Mouse (Mus musculus): Measurements from ENCODE around the gene Nhp2. TPM values are rescaled to one million over a fixed set of nuclear protein-coding genes. Genes with fewer than 3 reads are reported as not detected.

Nhp2 gene
- total and polyA plus RNA-seq, 3 experiments, result 649 to 6,489 (median 739) TPM

Other genes starting within 250 kb of the Nhp2 start
- gene Phykpl, start 35.0 kb upstream of the Nhp2 start, total RNA-seq (2012; rRNA removed), result 17.2 and 22.7 TPM in 2 replicates
- gene Phykpl, start 35.0 kb upstream of the Nhp2 start, polyA plus RNA-seq (2012; ENCODE audit: insufficient read depth in 1 of 2, insufficient read length in 2 of 2, low read depth in 1 of 2, low replicate concordance in 2 of 2, missing spikeins in 1 of 2), result 10 to 100 TPM in 1 of 2 experiments, not detected in 1; 23.0 TPM
- gene Hnrnpab, start 12.9 kb upstream of the Nhp2 start, total RNA-seq (2012; rRNA removed), result 894 and 908 TPM in 2 replicates
- 1,000 to 10,000 TPM in 1 of 2 experiments, 100 to 1,000 TPM in 1; 184 to 1,104 TPM for gene Hnrnpab, start 12.9 kb upstream of the Nhp2 start, polyA plus RNA-seq (2012; ENCODE audit: insufficient read depth in 1 of 2, insufficient read length in 2 of 2, low read depth in 1 of 2, low replicate concordance in 2 of 2, missing spikeins in 1 of 2)
- gene Rmnd5b, start 16.2 kb downstream of the Nhp2 start, total RNA-seq (2012; rRNA removed), result 52.5 and 55.1 TPM in 2 replicates
- 10 to 100 TPM in 1 of 2 experiments, not detected in 1; 63.0 TPM for gene Rmnd5b, start 16.2 kb downstream of the Nhp2 start, polyA plus RNA-seq (2012; ENCODE audit: insufficient read depth in 1 of 2, insufficient read length in 2 of 2, low read depth in 1 of 2, low replicate concordance in 2 of 2, missing spikeins in 1 of 2)
- 6.9 and 7.1 TPM in 2 replicates for gene N4bp3, start 31.1 kb downstream of the Nhp2 start, total RNA-seq (2012; rRNA removed)
- 10 to 100 TPM in 1 of 2 experiments, not detected in 1; 11.5 TPM for gene N4bp3, start 31.1 kb downstream of the Nhp2 start, polyA plus RNA-seq (2012; ENCODE audit: insufficient read depth in 1 of 2, insufficient read length in 2 of 2, low read depth in 1 of 2, low replicate concordance in 2 of 2, missing spikeins in 1 of 2)
- 0.39 and 0.56 TPM in 2 replicates for gene D930048N14Rik, start 31.2 kb downstream of the Nhp2 start, total RNA-seq (2012; rRNA removed)
- 1 to 10 TPM in 1 of 2 experiments, not detected in 1; 2.1 TPM for gene D930048N14Rik, start 31.2 kb downstream of the Nhp2 start, polyA plus RNA-seq (2012; ENCODE audit: insufficient read depth in 1 of 2, insufficient read length in 2 of 2, low read depth in 1 of 2, low replicate concordance in 2 of 2, missing spikeins in 1 of 2)
- 37.3 and 37.7 TPM in 2 replicates for gene 0610009B22Rik, start 69.1 kb downstream of the Nhp2 start, total RNA-seq (2012; rRNA removed)
- 10 to 100 TPM in 1 of 2 experiments, not detected in 1; 24.4 TPM for gene 0610009B22Rik, start 69.1 kb downstream of the Nhp2 start, polyA plus RNA-seq (2012; ENCODE audit: insufficient read depth in 1 of 2, insufficient read length in 2 of 2, low read depth in 1 of 2, low replicate concordance in 2 of 2, missing spikeins in 1 of 2)
- gene Sec24a, start 143.9 kb downstream of the Nhp2 start, total RNA-seq (2012; rRNA removed), result 5.3 TPM in 2 replicates
- 10 to 100 TPM; 14.1 to 38.2 TPM for gene Sec24a, start 143.9 kb downstream of the Nhp2 start, polyA plus RNA-seq (2012; ENCODE audit: insufficient read depth in 1 of 2, insufficient read length in 2 of 2, low read depth in 1 of 2, low replicate concordance in 2 of 2, missing spikeins in 1 of 2)
- 99.0 and 104 TPM in 2 replicates for gene Sar1b, start 144.0 kb downstream of the Nhp2 start, total RNA-seq (2012; rRNA removed)
- gene Sar1b, start 144.0 kb downstream of the Nhp2 start, polyA plus RNA-seq (2012; ENCODE audit: insufficient read depth in 1 of 2, insufficient read length in 2 of 2, low read depth in 1 of 2, low replicate concordance in 2 of 2, missing spikeins in 1 of 2), result 100 to 1,000 TPM in 1 of 2 experiments, not detected in 1; 124 TPM
- gene Jade2, start 237.9 kb downstream of the Nhp2 start, total RNA-seq (2012; rRNA removed), result 4.5 and 5.4 TPM in 2 replicates
- 10 to 100 TPM in 1 of 2 experiments, not detected in 1; 13.0 TPM for gene Jade2, start 237.9 kb downstream of the Nhp2 start, polyA plus RNA-seq (2012; ENCODE audit: insufficient read depth in 1 of 2, insufficient read length in 2 of 2, low read depth in 1 of 2, low replicate concordance in 2 of 2, missing spikeins in 1 of 2)

All from MEL (cell line).